Mouse (Mus musculus) liver, postnatal 0 days (tissue): ENCODE results near the gene Hmgcl. TPM values are rescaled to one million over a fixed set of nuclear protein-coding genes. Genes with fewer than 3 reads are reported as not detected.
A peak's percentile ranks its signal among the peaks of the same experiment; 100 is the strongest.
"Not testable (repeated sequence)": the region's sequence is repeated elsewhere in the genome, so short reads cannot be mapped to it uniquely, and the experiment has no call there.

Experiments
- ATAC-seq: fragments of 200-750 bp; cut with Nextera tagmentation; 2 replicates; pipeline ENCODE4 v1.8.0; 2017; ENCODE audit warnings: mild to moderate bottlenecking, moderate library complexity
- DNase-seq: peaks from one replicate; pipeline ENCODE4 v3.0.0-alpha.2; 2016
- H3K27ac ChIP-seq: fragments of 300-500 bp; sonication (generic); 2 replicates; pipeline ENCODE4 v1.5.1; 2014; ENCODE audit warnings: antibody characterized with exemption, moderate library complexity, mild to moderate bottlenecking, low read depth
- H3K27me3 ChIP-seq: fragments of 300-500 bp; sonication (generic); 2 replicates; pipeline ENCODE4 v1.6.1; 2014; ENCODE audit warnings: low read length, control low read depth, mixed read lengths; ENCODE audit not compliant: insufficient read depth
- H3K36me3 ChIP-seq: fragments of 300-500 bp; sonication (generic); replicated peaks from 2 replicates; pipeline ENCODE4 v1.6.1; 2014; ENCODE audit warnings: mild to moderate bottlenecking, control low read depth, low read length, moderate library complexity, mixed read lengths; ENCODE audit not compliant: insufficient read depth
- H3K4me1 ChIP-seq: fragments of 300-500 bp; sonication (generic); 2 replicates; pipeline ENCODE4 v1.6.1; 2014; ENCODE audit warnings: antibody characterized with exemption, mild to moderate bottlenecking, control low read depth; ENCODE audit not compliant: insufficient read depth
- H3K4me2 ChIP-seq: fragments of 300-500 bp; sonication (generic); 2 replicates; pipeline ENCODE4 v1.6.1; 2014; ENCODE audit warnings: low read depth, mild to moderate bottlenecking, low read length, moderate library complexity, mixed read lengths
- H3K4me3 ChIP-seq: fragments of 300-500 bp; sonication (generic); 2 replicates; pipeline ENCODE4 v1.5.1; 2014; ENCODE audit warnings: low read depth, low read length
- H3K9ac ChIP-seq: fragments of 300-500 bp; sonication (generic); replicated peaks from 2 replicates; pipeline ENCODE4 v1.6.1; 2014; ENCODE audit warnings: mild to moderate bottlenecking, moderate library complexity
- H3K9me3 ChIP-seq: fragments of 300-500 bp; sonication (generic); 2 replicates; pipeline ENCODE4 v1.6.1; 2016; ENCODE audit warnings: mild to moderate bottlenecking, control low read depth, low read length, mixed read lengths
- CTCF ChIP-seq: sonication (generic); IDR thresholded peaks from 2 replicates; pipeline ENCODE4 v1.5.1; 2016; ENCODE audit warnings: antibody characterized with exemption, low read depth
- EP300 ChIP-seq: IDR thresholded peaks from 2 replicates; pipeline ENCODE4 v1.6.1; 2016; ENCODE audit warnings: antibody characterized with exemption, low read depth, mild to moderate bottlenecking
- WGBS: fragments of 180-500 bp; shearing (Covaris S2); extraction: QIAGEN DNeasy Blood & Tissue Kit; methylation state at CpG from one replicate; pipeline ENCODE4 v1.1.7; 2014; ENCODE audit not compliant: insufficient replicate concordance; 5-methylcytosine and 5-hydroxymethylcytosine counted together
- polyA plus RNA-seq: library from polyadenylated mRNA; unstranded; fragments of >200 nt; fragmentation: Nextera tagmentation; extraction: Ambion mirVana; gene quantifications from 2 replicates; pipeline ENCODE4 v1.2.1, GENCODE M21; 2015

Gene Hmgcl
- polyA plus RNA-seq, 1 experiment from 2014 or later, result 364 TPM

DNA sequence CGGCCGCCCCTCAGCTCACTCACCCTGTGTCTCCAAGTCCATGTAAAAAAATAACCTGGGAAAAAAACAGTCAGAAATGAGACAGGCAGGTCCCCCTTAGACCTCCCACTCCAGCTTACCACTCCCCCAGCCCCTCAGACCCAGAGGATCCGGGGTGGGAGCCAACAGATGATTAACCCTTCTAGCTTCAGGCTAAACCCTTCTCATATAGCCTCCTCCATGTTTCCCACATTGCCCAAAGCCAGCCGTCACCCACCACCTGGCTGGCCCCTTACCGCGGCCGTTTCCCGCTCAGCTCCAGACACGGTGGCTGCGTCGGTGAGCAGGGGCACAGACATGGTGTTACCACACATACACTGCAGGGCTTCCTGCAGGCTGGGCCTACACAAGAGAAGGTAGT, 24.3 kb downstream of the Hmgcl start:
- Histone ChIP-seq H3K9ac (no peak overlapping the region), H3K27me3 (no peaks in the 10 kb centered on the region), H3K9me3 (no peaks in the 10 kb centered on the region), H3K36me3 (peaks cover 53% of the 10 kb centered on the region), H3K4me2 (no peak overlapping the region), H3K4me1 (peaks cover 22% of the 10 kb centered on the region), H3K27ac (no peak overlapping the region), H3K4me3 (no peak overlapping the region)
- no peak for DNase-seq
- 89% methylated on average over 11 of the region's 11 CpGs for WGBS
- TF ChIP-seq CTCF, result no peak
- TF ChIP-seq EP300, result no peak
- no peak for ATAC-seq

- 2% methylated on average over 28 of the region's 35 CpGs for WGBS
- Histone ChIP-seq H3K27me3 (no peaks in the 10 kb centered on the region), H3K36me3 (peaks cover 63% of the 10 kb centered on the region), H3K4me1 (peaks cover 22% of the 10 kb centered on the region), H3K4me2 (peak overlapping the region; percentile 96), H3K9ac (peak overlapping the region; percentile 88), H3K4me3 (peak overlapping the region; percentile 93), H3K27ac (peak overlapping the region; percentile 78), H3K9me3 (no peaks in the 10 kb centered on the region)
- TF ChIP-seq CTCF, result 0 out of 2 replicates have a peak, but pooled peaks have one; percentile 13
- no peak for TF ChIP-seq EP300
- ATAC-seq (peak; percentile 45), DNase-seq (no peak)
Measured at GRCm38 (mm10) chr4:135971805-135972555, 25.7 kb downstream of the Hmgcl start.

DNA sequence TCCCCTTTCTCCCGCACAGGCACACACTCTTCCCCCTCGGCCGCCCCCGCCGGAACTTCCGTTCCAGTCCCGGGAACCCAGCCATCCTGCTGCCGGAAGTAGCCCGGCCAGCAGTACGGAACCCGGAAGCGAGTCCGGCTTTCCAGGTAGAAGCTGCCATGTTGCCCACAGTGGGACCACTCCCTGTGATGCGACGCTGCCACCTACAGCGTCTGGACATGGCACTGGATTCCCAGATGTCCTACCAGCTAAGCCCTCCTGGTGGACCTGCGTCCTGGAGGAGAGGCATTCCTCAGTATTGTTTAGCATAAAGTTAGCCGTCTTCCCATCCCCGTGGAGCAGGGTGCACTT, 26.3 kb downstream of the Hmgcl start, which contains the start of gene Lypla2:
Gene Lypla2 (minus strand): TSS at position 71 of the 351 bp plus-strand sequence.
- Histone ChIP-seq H3K9me3 (no peaks in the 10 kb centered on the region), H3K27me3 (no peaks in the 10 kb centered on the region), H3K27ac (peak within 1 kb of the TSS; percentile 78), H3K4me2 (peak within 1 kb of the TSS; percentile 96), H3K36me3 (peaks cover 62% of the 10 kb centered on the region), H3K4me1 (peaks cover 22% of the 10 kb centered on the region), H3K9ac (peak within 1 kb of the TSS; percentile 88), H3K4me3 (peak within 1 kb of the TSS; percentile 93)
- TF ChIP-seq CTCF (0 out of 2 replicates have a peak, but pooled peaks have one; percentile 5), EP300 (no peak)
- peak; percentile 87 for DNase-seq
- ATAC-seq, result peak; percentile 83
- WGBS, result 1% methylated on average over 19 of the region's 19 CpGs

DNA sequence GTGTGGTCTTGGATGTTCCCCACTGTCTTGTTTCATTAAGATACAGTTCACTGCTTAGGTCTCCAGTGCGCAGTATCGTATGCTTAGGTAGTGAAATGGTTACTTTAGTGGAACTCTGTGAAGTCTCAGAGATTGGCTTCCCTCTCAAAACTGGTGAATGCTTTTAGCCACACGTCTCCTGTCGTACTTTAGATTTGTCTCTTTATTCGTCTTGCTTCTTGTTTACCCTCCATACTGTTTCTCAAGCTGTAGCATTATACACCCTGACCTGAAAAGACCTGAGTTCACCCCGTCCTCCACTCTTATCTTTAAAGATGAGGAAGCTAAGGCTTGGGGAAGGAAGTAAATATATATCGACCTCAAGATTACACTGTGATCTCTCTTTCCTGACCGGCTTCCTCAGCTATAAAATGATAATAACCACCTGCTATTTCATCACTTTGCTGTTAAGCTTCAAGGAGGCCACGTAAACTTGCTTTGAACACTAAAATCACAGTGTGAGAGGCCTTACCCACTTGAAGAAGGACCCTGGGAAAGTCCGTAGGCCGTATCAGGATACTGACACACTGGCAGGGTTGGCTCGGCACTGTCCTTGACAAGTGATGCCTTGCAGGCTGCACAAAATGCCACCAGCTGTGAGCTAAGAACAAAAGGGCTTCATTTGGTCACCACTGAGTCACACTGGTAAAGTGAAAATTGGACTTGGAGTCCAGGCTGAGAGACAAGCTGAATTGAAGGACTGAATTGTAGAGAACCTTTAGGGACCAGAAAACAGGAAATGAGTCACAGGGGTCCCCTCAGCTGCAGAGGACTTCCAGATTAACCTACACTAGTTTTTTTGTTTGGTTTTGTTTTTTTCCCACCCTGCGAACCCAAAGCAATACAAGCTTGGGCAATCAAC, 26.9 kb downstream of the Hmgcl start:
- peak; percentile 7; the same call in 1 of the 2 replicates for ATAC-seq
- Histone ChIP-seq H3K4me2 (peak overlapping the region; percentile 96), H3K9ac (peak overlapping the region; percentile 88), H3K9me3 (no peaks in the 10 kb centered on the region), H3K36me3 (peaks cover 56% of the 10 kb centered on the region), H3K4me3 (peak overlapping the region; percentile 93), H3K27me3 (no peaks in the 10 kb centered on the region), H3K27ac (peak overlapping the region; percentile 78), H3K4me1 (peaks cover 22% of the 10 kb centered on the region)
- 34% methylated on average over 13 of the region's 13 CpGs for WGBS
- peak; percentile 21 for DNase-seq
- no peak for TF ChIP-seq EP300
- TF ChIP-seq CTCF, result no peak

DNA sequence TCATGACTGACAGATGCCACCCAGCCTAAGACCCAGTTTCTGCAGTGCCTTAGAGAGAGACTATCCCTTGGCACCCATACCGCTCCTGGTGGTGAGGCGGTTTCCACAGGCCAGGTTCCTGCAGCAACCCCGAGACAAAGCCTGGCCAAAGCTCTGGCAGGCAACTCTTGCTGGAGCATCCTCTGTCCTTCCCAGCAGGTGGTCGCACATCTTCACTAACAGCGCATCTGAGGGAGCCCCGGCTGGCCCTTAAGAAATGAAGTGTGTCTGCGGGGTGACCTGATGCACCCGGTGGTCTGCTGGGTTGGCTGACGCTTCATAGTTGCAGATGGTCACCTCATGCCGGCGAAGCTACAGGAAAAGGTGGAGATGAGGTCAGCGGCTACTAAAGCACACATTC, 29.9 kb downstream of the Hmgcl start:
- DNase-seq (no peak), ATAC-seq (no peak)
- Histone ChIP-seq H3K27me3 (no peaks in the 10 kb centered on the region), H3K4me3 (no peak overlapping the region), H3K36me3 (peaks cover 49% of the 10 kb centered on the region), H3K4me2 (no peak overlapping the region), H3K9ac (no peak overlapping the region), H3K9me3 (no peaks in the 10 kb centered on the region), H3K4me1 (peaks cover 21% of the 10 kb centered on the region), H3K27ac (no peak overlapping the region)
- 95% methylated on average over 12 of the region's 12 CpGs for WGBS
- TF ChIP-seq EP300 (no peak), CTCF (no peak)

- not testable (repeated sequence) for H3K27ac ChIP-seq, H3K27me3 ChIP-seq, H3K4me1 ChIP-seq, H3K9me3 ChIP-seq, H3K4me2 ChIP-seq, H3K4me3 ChIP-seq, H3K9ac ChIP-seq, DNase-seq, ATAC-seq
- WGBS, result 85% methylated on average over 5 of the region's 5 CpGs
- peaks cover 60% of the 10 kb centered on the region for H3K36me3 ChIP-seq
Measured at GRCm38 (mm10) chr4:135980223-135980622, 34.0 kb downstream of the Hmgcl start.
